Mouse (Mus musculus) right cerebral cortex, adult 2 months (tissue): ENCODE results near the gene Mipol1.

Source experiments
- DNase-seq, 2 experiments: peaks; one replicate each; pipeline ENCODE4 v3.0.0; 2021 to 2022; ENCODE audit warnings: low spot score in 2 of 2

The Mipol1 gene

GRCm38 (mm10) chr12:57515702-57516377 lies 285.6 kb downstream of the Mipol1 start:
- DNase-seq: no peak

- no peak for DNase-seq
Measured at GRCm38 (mm10) chr12:57528335-57528734, 298.1 kb downstream of the Mipol1 start.

GRCm38 (mm10) chr12:57530474-57530873 lies 300.2 kb downstream of the Mipol1 start:
- no peak for DNase-seq

- DNase-seq: no peak
Measured at GRCm38 (mm10) chr12:57534517-57534878, 304.3 kb downstream of the Mipol1 start.

- no peak for DNase-seq
Measured at GRCm38 (mm10) chr12:57534879-57535611, 304.8 kb downstream of the Mipol1 start.

- DNase-seq: no peak
Measured at GRCm38 (mm10) chr12:57536056-57536908, 306.1 kb downstream of the Mipol1 start.

- no peak for DNase-seq
Measured at GRCm38 (mm10) chr12:57536909-57537670, 306.9 kb downstream of the Mipol1 start.

GRCm38 (mm10) chr12:57537791-57538587 lies 307.8 kb downstream of the Mipol1 start:
- no peak for DNase-seq

- DNase-seq: no peak
Measured at GRCm38 (mm10) chr12:57538588-57539550, 308.6 kb downstream of the Mipol1 start.

- DNase-seq: no peak
Measured at GRCm38 (mm10) chr12:57539551-57539985, 309.3 kb downstream of the Mipol1 start.

GRCm38 (mm10) chr12:57541118-57541517 lies 310.9 kb downstream of the Mipol1 start:
- DNase-seq: no peak

- no peak for DNase-seq
Measured at GRCm38 (mm10) chr12:57541931-57542745, 311.9 kb downstream of the Mipol1 start.

GRCm38 (mm10) chr12:57542746-57543626 lies 312.8 kb downstream of the Mipol1 start:
- DNase-seq: no peak

GRCm38 (mm10) chr12:57543627-57543991 lies 313.4 kb downstream of the Mipol1 start:
- DNase-seq: no peak

GRCm38 (mm10) chr12:57544641-57545370 lies 314.6 kb downstream of the Mipol1 start:
- DNase-seq: no peak

- DNase-seq: no peak
Measured at GRCm38 (mm10) chr12:57545371-57546241, 315.4 kb downstream of the Mipol1 start.
